Mouse (Mus musculus) c-Kit-positive CD71-negative TER-119-negative erythroid progenitor cells, embryonic 14.5 days (primary cell): Measurements from ENCODE around the gene Alg9.

Source experiments
- DNase-seq: peaks from one replicate; pipeline ENCODE4 v3.0.0-alpha.2; 2013; ENCODE audit warnings: low read depth

Alg9 gene

GRCm38 (mm10) chr9:50774991-50775612 is at the start of gene Alg9, which contains the start of gene 1110032A03Rik:
TSS of gene Alg9 (plus strand) at chr9:50775019.
TSS of gene 1110032A03Rik (minus strand) at chr9:50775520.
- peak; percentile 69 for DNase-seq

DNA sequence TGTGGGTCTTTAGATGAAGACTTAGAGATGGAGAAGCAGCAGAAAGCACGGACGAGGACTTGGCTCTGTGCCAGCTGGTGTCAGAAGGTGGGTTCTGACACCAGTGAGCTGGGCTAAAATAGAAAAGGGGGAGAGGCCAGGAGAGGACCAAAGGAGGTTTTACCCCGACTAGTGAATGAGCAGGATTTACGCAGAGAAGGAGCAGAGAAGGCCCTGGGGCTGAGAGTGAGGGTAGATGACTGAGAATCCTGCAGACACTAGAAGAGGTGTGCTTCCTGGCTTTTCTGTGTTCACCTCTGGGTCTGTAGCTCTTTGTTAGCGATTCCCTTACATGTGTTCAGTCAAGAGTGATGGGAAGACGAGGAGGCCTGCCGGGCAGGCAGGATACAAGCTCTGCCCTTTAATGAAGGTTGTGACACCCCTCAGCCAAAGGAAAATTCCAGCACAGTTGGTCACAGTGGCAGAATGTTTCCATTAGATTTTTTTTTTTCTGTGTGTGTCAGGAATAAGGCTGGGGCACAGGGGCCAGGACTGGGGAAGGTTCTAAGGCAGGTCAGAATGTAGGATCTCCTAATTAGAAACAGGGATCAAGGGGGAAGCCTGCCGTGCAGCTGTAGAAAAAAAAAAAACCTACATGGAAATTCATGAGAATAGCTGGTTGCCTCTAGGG is 48.8 kb upstream of the Alg9 start:
- no peak for DNase-seq

DNA sequence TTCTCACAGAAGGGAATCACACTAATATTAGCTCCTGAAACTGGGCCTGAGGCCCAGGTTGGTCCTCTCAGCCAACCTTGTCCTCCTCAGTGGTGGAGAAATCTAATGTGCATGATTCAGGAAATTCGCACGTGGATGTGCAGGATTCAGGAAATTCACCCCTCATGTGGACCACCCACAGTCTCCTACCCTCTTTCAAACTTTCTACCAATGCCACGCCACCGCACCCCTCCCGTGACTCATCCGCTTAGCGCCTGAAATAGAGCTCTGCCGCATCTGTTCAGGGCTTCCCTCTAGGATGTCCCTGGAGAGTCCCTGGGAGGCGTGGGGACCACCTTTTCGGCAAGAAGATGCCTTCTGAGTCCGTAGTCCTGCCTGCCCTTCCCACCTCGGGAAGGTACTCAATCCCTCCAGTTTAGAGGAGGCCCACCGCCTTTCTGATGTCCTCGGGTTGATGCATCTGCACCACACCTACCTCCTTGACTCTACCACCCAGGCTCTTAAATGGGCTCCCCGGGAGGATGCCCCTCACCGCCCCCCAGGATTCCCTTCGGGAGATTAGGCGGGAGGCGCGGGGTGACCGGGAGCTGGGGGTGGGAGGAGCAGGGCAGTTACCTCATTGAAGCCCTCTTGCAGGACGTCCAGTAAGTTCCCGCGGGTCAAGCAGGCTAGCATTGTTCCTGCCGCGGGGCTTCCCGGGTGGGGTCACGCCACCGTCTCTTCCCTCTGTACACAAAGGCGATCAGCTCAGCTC is 47.5 kb upstream of the Alg9 start:
- DNase-seq, result no peak

DNA sequence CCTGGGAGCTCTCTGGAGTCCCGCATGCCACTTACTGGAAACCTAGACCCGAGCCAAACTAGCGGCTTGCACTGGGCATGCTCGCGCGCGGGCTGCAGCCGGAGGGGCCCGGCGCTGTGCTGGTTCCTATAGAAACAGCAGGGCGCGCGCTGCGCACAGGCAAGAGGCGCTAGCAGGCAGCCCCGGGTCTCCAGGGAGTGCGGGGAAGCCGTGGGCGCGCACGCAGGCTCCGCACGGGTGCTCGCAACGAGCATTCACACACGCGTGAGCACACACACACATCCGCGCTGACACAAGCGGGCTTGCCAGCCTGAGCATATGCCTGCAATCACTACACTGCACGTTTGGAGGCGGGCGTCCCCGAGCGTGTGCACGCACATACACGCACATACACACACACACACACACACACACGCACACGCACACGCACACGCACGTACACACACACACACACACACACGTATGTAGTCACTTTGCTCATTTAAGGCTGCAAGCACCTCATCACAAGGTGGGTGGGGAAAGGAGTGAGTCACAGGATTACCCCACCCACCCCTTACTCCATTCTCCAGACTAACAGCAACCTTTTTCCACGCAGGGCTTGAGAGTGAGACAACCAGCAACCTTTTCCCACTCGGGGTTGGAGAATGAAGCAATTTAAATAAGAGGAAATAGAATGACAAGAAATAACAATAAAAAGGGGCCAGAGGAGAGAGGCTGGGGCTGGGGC is 46.7 kb upstream of the Alg9 start:
- no peak for DNase-seq

GRCm38 (mm10) chr9:50729600-50729999 is 45.2 kb upstream of the Alg9 start:
- DNase-seq, result no peak

DNA sequence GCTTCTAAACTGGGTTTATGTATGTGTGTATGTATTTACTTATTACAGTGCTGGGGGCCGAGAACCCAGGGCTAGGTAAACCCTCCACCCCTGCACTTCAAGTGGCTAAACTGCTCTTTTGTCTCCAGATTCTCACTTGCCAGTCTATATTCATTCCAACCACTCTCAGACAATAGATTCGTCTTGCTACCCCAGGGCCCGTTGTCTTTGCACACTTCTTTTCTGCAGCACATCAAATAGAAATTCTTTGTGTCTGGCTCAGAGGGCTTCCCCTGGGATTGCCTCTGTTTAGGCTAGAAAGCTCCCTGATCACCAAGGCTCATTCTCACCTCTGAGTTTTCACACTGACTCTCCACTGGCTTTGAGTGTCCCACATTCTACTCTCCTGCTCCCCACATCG is 42.3 kb upstream of the Alg9 start:
- DNase-seq, result no peak

GRCm38 (mm10) chr9:50734989-50735388 is 39.8 kb upstream of the Alg9 start:
- no peak for DNase-seq

DNA sequence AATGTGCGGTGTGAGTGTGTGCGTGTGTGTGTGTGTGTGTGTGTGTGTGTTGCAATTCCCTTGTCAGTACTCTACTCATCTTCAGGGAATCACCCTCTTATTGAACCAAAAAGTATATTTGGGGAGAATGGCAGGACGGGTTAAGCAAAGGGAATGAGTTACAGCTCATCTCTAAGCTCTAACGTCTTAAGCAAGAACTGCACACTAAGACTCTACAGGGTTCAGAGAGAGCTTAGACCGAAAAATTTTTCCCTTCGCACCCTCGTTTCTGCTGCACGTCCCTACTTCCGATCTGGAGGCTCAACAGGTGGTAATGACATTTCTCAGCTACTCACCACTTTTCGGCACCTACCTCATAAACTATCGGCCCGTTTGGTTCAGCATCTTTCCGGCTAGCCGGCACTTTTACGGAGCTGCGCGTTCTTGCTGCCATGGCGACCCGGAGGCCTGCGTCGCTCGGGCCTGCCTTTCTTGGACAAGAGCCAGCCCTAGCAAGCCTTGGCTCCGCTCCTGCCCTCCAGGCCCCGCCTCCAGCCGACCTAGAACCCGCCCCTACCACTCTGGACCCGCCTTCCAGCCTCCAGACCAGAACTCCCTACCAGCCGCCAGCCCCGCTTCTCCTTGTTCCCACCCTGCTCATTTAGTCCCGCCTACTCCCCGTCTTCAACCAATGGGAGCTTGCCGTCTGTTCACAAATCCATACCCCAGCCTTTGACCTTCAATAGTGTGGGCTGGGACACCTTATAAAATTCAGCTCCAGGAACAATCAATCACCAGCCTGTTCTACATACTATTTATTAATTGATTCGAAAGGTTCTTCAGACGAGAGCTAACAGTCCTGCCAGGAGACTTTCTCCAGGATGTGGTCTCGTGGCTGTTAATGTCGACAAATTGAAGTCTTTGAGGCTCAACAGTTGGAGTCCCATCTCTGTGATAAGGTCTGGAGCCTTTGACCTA is 35.6 kb upstream of the Alg9 start, which contains the start of gene Dixdc1:
Gene Dixdc1, minus strand, starts transcription at position 604 of the 957 bp plus-strand sequence.
- peak; percentile 75 for DNase-seq

GRCm38 (mm10) chr9:50740867-50741784 is 33.7 kb upstream of the Alg9 start:
- DNase-seq, result no peak

DNA sequence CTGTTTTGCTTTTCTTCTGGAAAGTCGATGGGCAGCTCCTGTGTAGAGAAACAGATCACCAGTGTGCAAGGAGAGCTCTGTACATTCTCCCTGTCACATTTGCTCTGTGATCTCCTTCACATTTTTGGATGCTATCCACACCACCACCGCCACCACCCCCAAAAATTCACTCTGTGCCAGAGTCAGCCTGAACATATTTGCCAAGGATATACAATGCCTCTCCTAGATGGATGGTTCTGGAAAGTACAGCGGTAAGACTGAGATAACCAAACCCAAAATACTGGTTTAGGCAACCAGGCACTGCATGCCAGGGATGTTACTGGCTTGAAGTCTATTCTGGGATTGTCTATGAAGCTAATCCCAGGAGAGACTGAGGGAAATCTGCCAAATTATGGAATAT is 32.6 kb upstream of the Alg9 start:
- no peak for DNase-seq

DNA sequence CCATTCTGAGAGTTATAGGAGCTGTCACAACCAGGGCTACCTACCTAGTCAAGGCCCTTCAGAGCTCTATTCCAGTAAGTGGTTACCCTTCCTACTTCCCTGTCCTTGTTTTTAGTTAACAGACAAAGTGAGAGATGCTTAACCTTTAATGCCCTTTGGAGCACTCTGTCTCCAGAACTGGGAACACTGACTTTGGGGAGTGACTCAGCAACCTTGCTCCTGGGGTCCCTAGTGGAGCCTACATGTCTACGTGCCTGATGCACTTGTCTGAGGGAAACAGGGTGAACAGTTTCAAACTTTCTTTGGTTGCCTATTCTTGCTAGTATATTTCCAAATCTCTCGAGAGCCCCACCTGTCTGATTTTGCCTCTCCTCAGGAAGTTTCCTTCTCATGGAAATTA is 32.1 kb upstream of the Alg9 start:
- DNase-seq, result no peak

- DNase-seq, result no peak
These were observed 29.0 kb upstream of the Alg9 start for GRCm38 (mm10) chr9:50745806-50746205.

DNA sequence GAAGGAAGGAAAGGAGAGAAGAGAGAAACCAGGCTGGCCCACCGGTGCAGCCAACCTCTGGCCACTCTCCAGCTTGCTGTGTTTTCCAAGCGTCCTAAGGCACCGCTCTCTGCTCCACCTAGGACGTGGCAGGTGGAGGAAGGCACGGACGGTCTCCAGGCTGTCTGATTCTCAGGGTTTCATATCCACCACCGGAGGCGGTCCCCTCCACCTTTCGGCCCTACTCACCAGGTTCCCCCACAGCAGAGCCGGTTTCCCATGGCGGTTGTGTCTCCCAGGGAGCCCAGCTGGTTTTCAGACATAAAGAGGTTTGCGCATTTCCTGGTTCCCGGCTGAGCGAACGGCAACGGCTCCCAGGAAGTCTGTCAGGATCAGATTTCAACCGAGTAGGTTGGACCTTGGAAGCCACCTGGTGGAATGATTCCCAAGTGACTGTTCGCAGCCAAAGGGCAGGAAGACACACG is 28.6 kb upstream of the Alg9 start, which contains the start of gene 2310030G06Rik:
Gene 2310030G06Rik, minus strand, starts transcription at position 323 of the 464 bp plus-strand sequence.
- DNase-seq, result no peak

GRCm38 (mm10) chr9:50750706-50751105 is 24.1 kb upstream of the Alg9 start:
- DNase-seq, result no peak

GRCm38 (mm10) chr9:50751323-50751722 is 23.5 kb upstream of the Alg9 start, which contains the start of gene Cryab:
TSS of gene Cryab (plus strand) at chr9:50751325.
- DNase-seq, result no peak

- DNase-seq, result no peak
These were observed 22.7 kb upstream of the Alg9 start, which contains the start of gene Hspb2 for GRCm38 (mm10) chr9:50752054-50752602. TSS of gene Hspb2 (minus strand) at chr9:50752354.

- no peak for DNase-seq
These were observed 21.8 kb upstream of the Alg9 start for GRCm38 (mm10) chr9:50752784-50753615.

DNA sequence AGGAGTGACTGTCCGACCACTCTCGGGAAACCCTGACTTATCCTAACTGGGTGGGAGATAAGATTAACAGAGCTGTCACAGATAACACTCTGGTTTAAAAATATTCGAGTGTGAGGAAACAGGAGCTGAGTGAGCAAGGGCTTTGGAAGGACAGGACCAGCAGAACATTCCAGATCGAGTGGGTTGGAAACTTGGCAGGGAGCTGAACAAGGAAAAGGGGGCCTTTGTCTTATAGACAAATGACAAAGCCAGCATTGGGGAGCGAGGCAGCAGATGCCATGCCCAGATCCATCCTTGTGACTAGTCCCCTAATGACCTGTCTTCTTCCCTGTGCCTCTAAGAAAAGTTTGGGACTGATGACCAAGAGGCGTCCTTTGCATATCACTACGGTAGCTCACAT is 20.9 kb upstream of the Alg9 start:
- DNase-seq, result no peak
